Mouse (Mus musculus) heart, embryonic 13.5 days (tissue): ENCODE measurements at regions not wholly inside any gene's neighbourhood (a gene's known extent, or its start where the extent isn't known, plus 50 kb on each side); places are given as distances from the start of the nearest gene placed in this dataset.

Experiments
- ATAC-seq: fragments of 200-750 bp; cut with Nextera tagmentation; 2 replicates; pipeline ENCODE4 v1.8.0; 2017; ENCODE audit warnings: moderate TSS enrichment; ENCODE audit not compliant: insufficient number of reproducible peaks, low FRiP score, low TSS enrichment; ENCODE audit errors: extremely low read depth
- H3K27ac ChIP-seq: fragments of 300-500 bp; sonication (generic); replicated peaks from 2 replicates; pipeline ENCODE4 v1.5.1; 2015; ENCODE audit warnings: moderate library complexity, mild to moderate bottlenecking, inconsistent platforms
- H3K27me3 ChIP-seq: fragments of 300-500 bp; sonication (generic); replicated peaks from 2 replicates; pipeline ENCODE4 v1.6.1; 2015; ENCODE audit warnings: mild to moderate bottlenecking, inconsistent platforms
- H3K36me3 ChIP-seq: fragments of 300-500 bp; sonication (generic); 2 replicates; pipeline ENCODE4 v1.6.1; 2015; ENCODE audit warnings: mild to moderate bottlenecking, inconsistent platforms
- H3K4me1 ChIP-seq: fragments of 300-500 bp; sonication (generic); 2 replicates; pipeline ENCODE4 v1.6.1; 2015; ENCODE audit warnings: inconsistent platforms
- H3K4me2 ChIP-seq: fragments of 300-500 bp; sonication (generic); 2 replicates; pipeline ENCODE4 v1.6.1; 2015; ENCODE audit warnings: inconsistent platforms, mild to moderate bottlenecking, moderate library complexity
- H3K4me3 ChIP-seq: fragments of 300-500 bp; sonication (generic); 2 replicates; pipeline ENCODE4 v1.5.1; 2015; ENCODE audit warnings: moderate library complexity, mild to moderate bottlenecking, inconsistent platforms
- H3K9ac ChIP-seq: fragments of 300-500 bp; sonication (generic); 2 replicates; pipeline ENCODE4 v1.6.1; 2015; ENCODE audit warnings: inconsistent platforms, mild to moderate bottlenecking, moderate library complexity
- H3K9me3 ChIP-seq: fragments of 300-500 bp; sonication (generic); 2 replicates; pipeline ENCODE4 v1.6.1; 2016; ENCODE audit warnings: inconsistent platforms
- WGBS: fragments of 180-500 bp; shearing (Covaris S2); methylation state at CpG from one replicate; pipeline ENCODE4 v1.1.7; 2015; ENCODE audit warnings: mixed read lengths; 5-methylcytosine and 5-hydroxymethylcytosine counted together

GRCm38 (mm10) chr14:98789794-98790193 lies 204.3 kb downstream of the Rpl36a-ps1 start:
- no peaks in the 10 kb centered on the region for H3K36me3 ChIP-seq
- H3K27ac ChIP-seq = no peak overlapping the region
- 76% methylated on average over 6 of the region's 6 CpGs for WGBS
- no peaks in the 10 kb centered on the region for H3K9me3 ChIP-seq
- ATAC-seq = no peak
- no peak overlapping the region for H3K4me3 ChIP-seq
- no peaks in the 10 kb centered on the region for H3K27me3 ChIP-seq
- H3K4me1 ChIP-seq = no peaks in the 10 kb centered on the region
- no peak overlapping the region for H3K9ac ChIP-seq
- H3K4me2 ChIP-seq = no peak overlapping the region

GRCm38 (mm10) chr14:98781711-98782110 lies 212.4 kb downstream of the Rpl36a-ps1 start:
- no peak overlapping the region for H3K4me3 ChIP-seq
- H3K9me3 ChIP-seq = 0 out of 2 replicates have a peak, but pooled peaks cover 3% of the 10 kb centered on the region
- 89% methylated on average over 12 of the region's 12 CpGs for WGBS
- ATAC-seq = no peak
- no peaks in the 10 kb centered on the region for H3K36me3 ChIP-seq
- no peaks in the 10 kb centered on the region for H3K27me3 ChIP-seq
- no peak overlapping the region for H3K9ac ChIP-seq
- H3K27ac ChIP-seq = no peak overlapping the region
- no peak overlapping the region for H3K4me2 ChIP-seq
- H3K4me1 ChIP-seq = no peaks in the 10 kb centered on the region

DNA sequence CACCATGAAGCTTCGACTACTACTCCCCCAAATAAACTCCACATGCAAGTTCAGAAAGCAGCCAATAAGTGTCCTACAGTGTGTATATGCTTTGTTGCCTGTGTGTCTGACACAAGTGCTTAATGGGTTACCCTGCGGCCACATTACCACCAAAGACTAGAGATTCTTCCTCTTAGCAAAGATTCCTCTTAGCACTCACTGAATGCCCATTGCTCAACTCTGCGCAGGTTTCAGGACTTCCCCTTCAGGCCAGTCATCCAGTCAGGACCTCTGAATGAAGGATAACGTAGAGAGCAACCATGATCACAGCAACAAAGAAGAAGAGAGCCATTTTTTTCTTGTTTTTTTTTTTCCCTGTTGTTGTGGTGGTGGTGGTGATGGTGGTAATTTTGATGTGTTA lies 222.0 kb downstream of the Rpl36a-ps1 start:
- H3K4me2 ChIP-seq = no peak overlapping the region
- no peaks in the 10 kb centered on the region for H3K27me3 ChIP-seq
- no peak overlapping the region for H3K4me3 ChIP-seq
- WGBS = 81% methylated on average over 4 of the region's 4 CpGs
- no peaks in the 10 kb centered on the region for H3K9me3 ChIP-seq
- H3K27ac ChIP-seq = no peak overlapping the region
- H3K4me1 ChIP-seq = no peaks in the 10 kb centered on the region
- ATAC-seq = no peak
- H3K9ac ChIP-seq = no peak overlapping the region
- H3K36me3 ChIP-seq = no peaks in the 10 kb centered on the region

GRCm38 (mm10) chr14:98768845-98769244 lies 225.3 kb downstream of the Rpl36a-ps1 start:
- no peaks in the 10 kb centered on the region for H3K4me1 ChIP-seq
- H3K4me3 ChIP-seq = no peak overlapping the region
- no peaks in the 10 kb centered on the region for H3K36me3 ChIP-seq
- no peaks in the 10 kb centered on the region for H3K9me3 ChIP-seq
- no peak overlapping the region for H3K9ac ChIP-seq
- H3K4me2 ChIP-seq = no peak overlapping the region
- no peak for ATAC-seq
- 64% methylated on average over 2 of the region's 2 CpGs for WGBS
- no peaks in the 10 kb centered on the region for H3K27me3 ChIP-seq
- H3K27ac ChIP-seq = no peak overlapping the region

- Histone ChIP-seq H3K4me3 (no peak overlapping the region), H3K4me2 (no peak overlapping the region), H3K27me3 (no peaks in the 10 kb centered on the region), H3K4me1 (no peaks in the 10 kb centered on the region), H3K9me3 (no peaks in the 10 kb centered on the region), H3K36me3 (no peaks in the 10 kb centered on the region), H3K27ac (no peak overlapping the region), H3K9ac (no peak overlapping the region)
- ATAC-seq = no peak
- 75% methylated on average over 7 of the region's 7 CpGs for WGBS
Measured at GRCm38 (mm10) chr14:98767481-98767880, 226.6 kb downstream of the Rpl36a-ps1 start.

- H3K36me3 ChIP-seq = no peaks in the 10 kb centered on the region
- no peak overlapping the region for H3K4me3 ChIP-seq
- H3K4me2 ChIP-seq = no peak overlapping the region
- no peaks in the 10 kb centered on the region for H3K27me3 ChIP-seq
- H3K4me1 ChIP-seq = no peaks in the 10 kb centered on the region
- H3K9ac ChIP-seq = no peak overlapping the region
- no peaks in the 10 kb centered on the region for H3K9me3 ChIP-seq
- no peak overlapping the region for H3K27ac ChIP-seq
- ATAC-seq = no peak
Measured at GRCm38 (mm10) chr14:98765358-98765757, 228.8 kb downstream of the Rpl36a-ps1 start.

DNA sequence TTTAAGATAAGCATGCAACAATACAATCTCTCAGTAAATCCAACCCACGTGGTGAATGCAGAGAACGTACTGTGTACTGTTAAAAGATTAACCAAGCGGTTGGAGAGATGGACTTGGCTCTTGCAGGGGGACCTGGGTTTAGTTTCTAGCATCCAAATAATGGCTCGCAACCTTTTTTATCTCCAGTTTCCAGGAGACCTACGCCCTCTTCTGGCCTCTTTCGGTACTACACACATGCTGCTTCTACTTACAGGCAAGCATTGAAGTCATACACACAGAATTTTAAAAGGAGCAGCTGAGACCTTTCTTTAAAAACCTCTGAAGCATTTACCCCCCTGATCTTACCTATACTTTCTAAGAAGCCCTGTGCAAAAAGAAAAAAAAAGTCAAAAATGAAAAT lies 243.4 kb downstream of the Rpl36a-ps1 start:
- H3K27me3 ChIP-seq = no peaks in the 10 kb centered on the region
- H3K9ac ChIP-seq = no peak overlapping the region
- no peak overlapping the region for H3K4me3 ChIP-seq
- WGBS = 82% methylated on average over 6 of the region's 6 CpGs
- H3K4me1 ChIP-seq = 0 out of 2 replicates have a peak, but pooled peaks cover 5% of the 10 kb centered on the region
- ATAC-seq = no peak
- 0 out of 2 replicates have a peak, but pooled peaks cover 4% of the 10 kb centered on the region for H3K9me3 ChIP-seq
- no peak overlapping the region for H3K27ac ChIP-seq
- H3K36me3 ChIP-seq = no peaks in the 10 kb centered on the region
- H3K4me2 ChIP-seq = no peak overlapping the region

- no peak overlapping the region for H3K27ac ChIP-seq
- H3K4me3 ChIP-seq = no peak overlapping the region
- 0 out of 2 replicates have a peak, but pooled peaks cover 5% of the 10 kb centered on the region for H3K4me1 ChIP-seq
- WGBS = 60% methylated on average over 14 of the region's 14 CpGs
- no peak overlapping the region for H3K9ac ChIP-seq
- ATAC-seq = no peak
- no peaks in the 10 kb centered on the region for H3K9me3 ChIP-seq
- H3K27me3 ChIP-seq = no peaks in the 10 kb centered on the region
- no peaks in the 10 kb centered on the region for H3K36me3 ChIP-seq
- H3K4me2 ChIP-seq = no peak overlapping the region
Measured at GRCm38 (mm10) chr14:98749086-98750027, 244.8 kb downstream of the Rpl36a-ps1 start.

- Histone ChIP-seq H3K36me3 (no peaks in the 10 kb centered on the region), H3K27me3 (no peaks in the 10 kb centered on the region), H3K9me3 (no peaks in the 10 kb centered on the region), H3K4me2 (no peak overlapping the region), H3K9ac (no peak overlapping the region), H3K4me1 (0 out of 2 replicates have a peak, but pooled peaks cover 5% of the 10 kb centered on the region), H3K4me3 (no peak overlapping the region), H3K27ac (no peak overlapping the region)
- WGBS = 72% methylated on average over 16 of the region's 16 CpGs
- ATAC-seq = no peak
Measured at GRCm38 (mm10) chr14:98747159-98747775, 246.9 kb downstream of the Rpl36a-ps1 start.

DNA sequence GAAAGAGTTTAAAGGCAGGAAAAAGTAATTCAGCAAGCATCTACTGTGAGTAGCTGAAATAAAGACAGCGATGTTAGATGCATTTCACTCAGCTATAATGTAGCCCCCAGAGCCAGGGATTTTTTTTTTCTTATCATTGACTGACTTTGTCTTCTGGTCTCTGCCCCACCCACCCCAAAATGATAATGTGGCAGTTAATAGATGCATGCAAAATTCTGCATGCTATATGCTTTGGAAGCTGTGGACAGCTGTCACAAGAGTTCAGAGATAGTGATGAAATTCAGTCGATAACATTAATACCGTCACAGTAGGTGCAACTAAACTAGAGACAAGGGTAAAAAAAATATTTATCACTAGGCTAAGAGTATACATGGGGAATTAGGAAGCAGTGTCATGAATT lies 263.7 kb downstream of the Rpl36a-ps1 start:
- no peaks in the 10 kb centered on the region for H3K27me3 ChIP-seq
- H3K36me3 ChIP-seq = no peaks in the 10 kb centered on the region
- no peak overlapping the region for H3K4me2 ChIP-seq
- H3K9ac ChIP-seq = no peak overlapping the region
- H3K4me3 ChIP-seq = no peak overlapping the region
- ATAC-seq = no peak
- no peaks in the 10 kb centered on the region for H3K9me3 ChIP-seq
- H3K27ac ChIP-seq = no peak overlapping the region
- 0 out of 2 replicates have a peak, but pooled peaks cover 3% of the 10 kb centered on the region for H3K4me1 ChIP-seq
- WGBS = 68% methylated on average over 3 of the region's 3 CpGs

DNA sequence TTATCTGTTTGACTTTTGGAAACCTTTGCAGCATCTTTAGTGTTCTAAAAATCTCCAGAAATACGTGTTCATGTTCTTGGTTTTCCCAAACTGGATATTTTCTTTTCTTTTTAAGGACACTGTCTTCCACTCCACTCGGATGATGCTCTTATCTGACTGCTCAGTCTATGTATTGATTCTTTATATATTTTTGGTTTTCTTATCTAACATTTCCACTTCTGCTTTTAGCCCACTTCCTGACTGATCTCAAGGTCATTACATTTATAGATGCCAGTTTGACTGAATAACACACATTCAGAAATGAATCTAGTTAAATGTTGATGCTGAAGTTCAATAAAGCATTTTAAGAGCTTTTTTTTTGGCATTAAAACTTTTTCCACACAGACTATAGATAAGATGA lies 265.3 kb downstream of the Rpl36a-ps1 start:
- no peak overlapping the region for H3K9ac ChIP-seq
- ATAC-seq = no peak

More for the DNA sequence above, 265.3 kb downstream of the Rpl36a-ps1 start:
- Histone ChIP-seq H3K36me3 (no peaks in the 10 kb centered on the region), H3K27me3 (no peaks in the 10 kb centered on the region), H3K4me1 (0 out of 2 replicates have a peak, but pooled peaks cover 3% of the 10 kb centered on the region), H3K4me2 (no peak overlapping the region), H3K9me3 (no peaks in the 10 kb centered on the region), H3K4me3 (no peak overlapping the region), H3K27ac (no peak overlapping the region)
- 41% methylated on average over 2 of the region's 2 CpGs for WGBS
